Mouse (Mus musculus): ENCODE measurements around the gene Ccdc97. TPM values are rescaled to one million over a fixed set of nuclear protein-coding genes. Genes with fewer than 3 reads are reported as not detected.

Ccdc97 gene
- polyA plus RNA-seq, 1 experiment from 2014 or later: 32.9 TPM

GRCm38 (mm10) chr7:25711731-25712197 lies 7.1 kb downstream of the Ccdc97 start:
- peaks cover 35% of the 10 kb centered on the region for H3K79me2 ChIP-seq (ENCODE audit: inconsistent target)
- H3K4me3 ChIP-seq (ENCODE audit: inconsistent target): no peak overlapping the region
- peaks cover 36% of the 10 kb centered on the region for H3K36me3 ChIP-seq (ENCODE audit: inconsistent target)
- H3K27ac ChIP-seq: peak overlapping the region; percentile 10
- WGBS (ENCODE audit: missing documents): 21% methylated on average over 7 of the region's 7 CpGs

GRCm38 (mm10) chr7:25711165-25711564 lies 7.7 kb downstream of the Ccdc97 start:
- Histone ChIP-seq H3K36me3 (ENCODE audit: inconsistent target) (peaks cover 34% of the 10 kb centered on the region), H3K27ac (peak overlapping the region; percentile 10; the same call in 1 of the 2 replicates), H3K79me2 (ENCODE audit: inconsistent target) (peaks cover 29% of the 10 kb centered on the region; the same call in 1 of the 2 replicates), H3K4me3 (ENCODE audit: inconsistent target) (no peak overlapping the region)
- 57% methylated on average over 5 of the region's 5 CpGs for WGBS (ENCODE audit: missing documents)

- WGBS (ENCODE audit: missing documents): 46% methylated on average over 7 of the region's 7 CpGs
- Histone ChIP-seq H3K79me2 (ENCODE audit: inconsistent target) (peaks cover 23% of the 10 kb centered on the region; the same call in 1 of the 2 replicates), H3K36me3 (ENCODE audit: inconsistent target) (peaks cover 30% of the 10 kb centered on the region), H3K27ac (0 out of 2 replicates have a peak overlapping the region, but pooled peaks have one; percentile 10), H3K4me3 (ENCODE audit: inconsistent target) (no peak overlapping the region)
Measured at GRCm38 (mm10) chr7:25710519-25711130, 8.3 kb downstream of the Ccdc97 start.

GRCm38 (mm10) chr7:25709961-25710360 lies 8.9 kb downstream of the Ccdc97 start:
- 32% methylated on average over 12 of the region's 12 CpGs for WGBS (ENCODE audit: missing documents)
- peaks cover 17% of the 10 kb centered on the region; the same call in 1 of the 2 replicates for H3K79me2 ChIP-seq (ENCODE audit: inconsistent target)
- no peak overlapping the region for H3K27ac ChIP-seq
- H3K36me3 ChIP-seq (ENCODE audit: inconsistent target): peaks cover 24% of the 10 kb centered on the region
- no peak overlapping the region for H3K4me3 ChIP-seq (ENCODE audit: inconsistent target)

GRCm38 (mm10) chr7:25707581-25708292 lies 11.2 kb downstream of the Ccdc97 start:
- Histone ChIP-seq H3K4me3 (ENCODE audit: inconsistent target) (no peak overlapping the region), H3K36me3 (ENCODE audit: inconsistent target) (peaks cover 9% of the 10 kb centered on the region), H3K79me2 (ENCODE audit: inconsistent target) (peaks cover 23% of the 10 kb centered on the region; the same call in 1 of the 2 replicates), H3K27ac (peak overlapping the region; percentile 97)
- 25% methylated on average over 14 of the region's 15 CpGs for WGBS (ENCODE audit: missing documents)

GRCm38 (mm10) chr7:25706578-25707170 lies 12.2 kb downstream of the Ccdc97 start:
- peaks cover 34% of the 10 kb centered on the region for H3K79me2 ChIP-seq (ENCODE audit: inconsistent target)
- H3K27ac ChIP-seq: peak overlapping the region; percentile 97
- WGBS (ENCODE audit: missing documents): 3% methylated on average over 7 of the region's 7 CpGs
- H3K36me3 ChIP-seq (ENCODE audit: inconsistent target): peaks cover 17% of the 10 kb centered on the region
- H3K4me3 ChIP-seq (ENCODE audit: inconsistent target): no peak overlapping the region

GRCm38 (mm10) chr7:25705801-25706251 lies 13.1 kb downstream of the Ccdc97 start:
- Histone ChIP-seq H3K27ac (peak overlapping the region; percentile 97), H3K4me3 (ENCODE audit: inconsistent target) (no peak overlapping the region), H3K36me3 (ENCODE audit: inconsistent target) (peaks cover 26% of the 10 kb centered on the region), H3K79me2 (ENCODE audit: inconsistent target) (peaks cover 42% of the 10 kb centered on the region)
- WGBS (ENCODE audit: missing documents): 24% methylated on average over 6 of the region's 6 CpGs

GRCm38 (mm10) chr7:25704716-25705364 lies 14.0 kb downstream of the Ccdc97 start:
- peak overlapping the region; percentile 97 for H3K27ac ChIP-seq
- peaks cover 52% of the 10 kb centered on the region for H3K79me2 ChIP-seq (ENCODE audit: inconsistent target)
- peaks cover 35% of the 10 kb centered on the region for H3K36me3 ChIP-seq (ENCODE audit: inconsistent target)
- WGBS (ENCODE audit: missing documents): 83% methylated on average over 37 of the region's 37 CpGs
- H3K4me3 ChIP-seq (ENCODE audit: inconsistent target): no peak overlapping the region

GRCm38 (mm10) chr7:25703793-25704494 lies 14.9 kb downstream of the Ccdc97 start:
- 91% methylated on average over 9 of the region's 10 CpGs for WGBS (ENCODE audit: missing documents)
- Histone ChIP-seq H3K4me3 (ENCODE audit: inconsistent target) (no peak overlapping the region), H3K79me2 (ENCODE audit: inconsistent target) (peaks cover 60% of the 10 kb centered on the region), H3K36me3 (ENCODE audit: inconsistent target) (peaks cover 44% of the 10 kb centered on the region), H3K27ac (no peak overlapping the region)

GRCm38 (mm10) chr7:25702350-25702749 lies 16.5 kb downstream of the Ccdc97 start:
- Histone ChIP-seq H3K36me3 (ENCODE audit: inconsistent target) (peaks cover 57% of the 10 kb centered on the region), H3K4me3 (ENCODE audit: inconsistent target) (no peak overlapping the region), H3K79me2 (ENCODE audit: inconsistent target) (peaks cover 67% of the 10 kb centered on the region), H3K27ac (no peak overlapping the region)
- WGBS (ENCODE audit: missing documents): 83% methylated on average over 2 of the region's 2 CpGs

- peaks cover 83% of the 10 kb centered on the region for H3K79me2 ChIP-seq (ENCODE audit: inconsistent target)
- H3K36me3 ChIP-seq (ENCODE audit: inconsistent target): peaks cover 73% of the 10 kb centered on the region
- no peak overlapping the region for H3K4me3 ChIP-seq (ENCODE audit: inconsistent target)
- WGBS (ENCODE audit: missing documents): 92% methylated on average over 11 of the region's 12 CpGs
- no peak overlapping the region for H3K27ac ChIP-seq
Measured at GRCm38 (mm10) chr7:25700732-25701131, 18.2 kb downstream of the Ccdc97 start.

GRCm38 (mm10) chr7:25699851-25700250 lies 19.0 kb downstream of the Ccdc97 start:
- Histone ChIP-seq H3K4me3 (ENCODE audit: inconsistent target) (no peak overlapping the region), H3K27ac (no peak overlapping the region), H3K79me2 (ENCODE audit: inconsistent target) (peaks cover 92% of the 10 kb centered on the region), H3K36me3 (ENCODE audit: inconsistent target) (peaks cover 82% of the 10 kb centered on the region)
- WGBS (ENCODE audit: missing documents): 97% methylated on average over 13 of the region's 13 CpGs

- 89% methylated on average over 8 of the region's 8 CpGs for WGBS (ENCODE audit: missing documents)
- H3K79me2 ChIP-seq (ENCODE audit: inconsistent target): peaks cover 99% of the 10 kb centered on the region
- no peak overlapping the region for H3K27ac ChIP-seq
- peaks cover 73% of the 10 kb centered on the region for H3K36me3 ChIP-seq (ENCODE audit: inconsistent target)
- H3K4me3 ChIP-seq (ENCODE audit: inconsistent target): no peak overlapping the region
Measured at GRCm38 (mm10) chr7:25694104-25694503, 24.8 kb downstream of the Ccdc97 start.

GRCm38 (mm10) chr7:25690051-25690450 lies 28.8 kb downstream of the Ccdc97 start:
- peaks cover 35% of the 10 kb centered on the region for H3K36me3 ChIP-seq (ENCODE audit: inconsistent target)
- H3K79me2 ChIP-seq (ENCODE audit: inconsistent target): peaks cover 86% of the 10 kb centered on the region
- H3K27ac ChIP-seq: peak overlapping the region; percentile 60
- peak overlapping the region; percentile 50 for H3K4me3 ChIP-seq (ENCODE audit: inconsistent target)
- 6% methylated on average over 5 of the region's 5 CpGs for WGBS (ENCODE audit: missing documents)
